Mouse (Mus musculus) small intestine, adult 2 months (tissue): Measurements from ENCODE around the gene Tigd3.

ENCODE experiments used
- CTCF ChIP-seq: fragments of 200-500 bp; IDR thresholded peaks from 2 replicates; pipeline ENCODE4 v1.5.1; 2012; ENCODE audit warnings: low read depth, mild to moderate bottlenecking, control low read depth, inconsistent platforms, low read length, moderate library complexity, mixed read lengths; ENCODE audit not compliant: insufficient replicate concordance, insufficient read length; ENCODE audit errors: extremely low read depth
- POLR2A ChIP-seq: fragments of 200-500 bp; IDR thresholded peaks from 2 replicates; pipeline ENCODE4 v1.6.1; 2012; ENCODE audit warnings: low read depth, mild to moderate bottlenecking, control low read depth, inconsistent platforms, low read length, moderate library complexity

DNA sequence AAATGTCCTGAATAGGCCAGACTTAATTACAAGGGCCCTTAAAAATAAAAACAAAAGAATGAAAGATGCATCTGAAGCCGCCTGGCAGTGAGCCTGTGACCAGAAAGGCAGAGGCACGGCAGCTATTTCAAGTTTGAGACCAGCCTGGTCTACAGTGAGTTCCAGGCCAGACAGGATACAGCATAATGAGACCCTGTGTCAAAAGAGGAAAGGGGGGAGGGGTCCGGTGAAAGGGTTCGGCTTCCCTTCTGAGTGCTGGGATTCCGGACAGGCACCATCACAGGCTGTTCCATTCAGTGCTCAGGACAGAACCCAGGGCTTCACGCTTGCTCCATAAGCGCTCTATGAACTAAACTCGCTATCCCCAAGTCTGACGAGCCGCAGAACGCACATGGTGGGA, 33.1 kb upstream of the Tigd3 start:
- TF ChIP-seq POLR2A (no peak), CTCF (no peak)
